Mouse (Mus musculus): ENCODE measurements around the gene Ak2.

Gene Ak2

DNA sequence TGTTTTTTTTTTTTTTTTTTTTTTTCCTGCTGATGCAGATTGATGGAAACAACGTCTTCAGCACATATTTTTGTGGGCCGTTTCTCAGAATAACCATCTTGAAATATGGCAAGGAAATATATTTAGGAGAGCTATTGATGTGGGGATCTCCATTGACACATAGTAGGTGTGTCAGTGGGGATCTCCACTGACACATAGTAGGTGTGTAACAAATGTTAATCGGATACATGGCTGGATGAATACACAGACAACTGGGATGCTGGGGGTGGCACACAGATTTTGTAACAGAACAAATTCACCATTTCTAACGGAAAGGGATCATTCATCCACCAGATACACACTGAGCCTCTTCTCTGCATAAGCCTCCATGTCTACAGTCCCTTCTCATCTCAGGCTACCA is 58.6 kb downstream of the Ak2 start:
- DNase-seq = no peak

- no peak for DNase-seq
These were observed 59.2 kb downstream of the Ak2 start for GRCm38 (mm10) chr4:129050901-129051417.

- no peak for DNase-seq
These were observed 59.9 kb downstream of the Ak2 start for GRCm38 (mm10) chr4:129051461-129052183.

GRCm38 (mm10) chr4:129054757-129055156 is 63.0 kb downstream of the Ak2 start:
- peak; percentile 31 for DNase-seq

DNA sequence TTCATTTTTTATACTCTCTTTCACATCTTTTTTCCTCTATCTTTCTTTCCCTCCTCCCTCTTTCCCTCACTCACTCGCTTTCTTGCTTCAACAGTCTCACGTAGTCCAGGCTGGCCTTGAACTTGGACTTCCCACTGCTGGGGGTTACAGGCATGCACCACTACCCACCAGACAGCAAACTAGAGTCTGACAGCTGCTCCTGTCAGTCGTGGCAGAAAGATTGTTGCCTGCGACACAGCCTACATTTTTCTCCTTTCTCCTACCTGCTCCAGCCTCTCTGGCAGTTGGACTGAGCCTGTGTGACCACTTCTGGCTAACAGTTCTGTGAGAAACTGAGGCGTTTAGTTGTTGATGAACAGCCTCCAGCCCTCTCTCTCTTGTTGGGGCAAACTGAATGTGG is 63.8 kb downstream of the Ak2 start:
- DNase-seq = no peak

- DNase-seq = peak; percentile 98
These were observed 65.9 kb downstream of the Ak2 start for GRCm38 (mm10) chr4:129057533-129058206.

DNA sequence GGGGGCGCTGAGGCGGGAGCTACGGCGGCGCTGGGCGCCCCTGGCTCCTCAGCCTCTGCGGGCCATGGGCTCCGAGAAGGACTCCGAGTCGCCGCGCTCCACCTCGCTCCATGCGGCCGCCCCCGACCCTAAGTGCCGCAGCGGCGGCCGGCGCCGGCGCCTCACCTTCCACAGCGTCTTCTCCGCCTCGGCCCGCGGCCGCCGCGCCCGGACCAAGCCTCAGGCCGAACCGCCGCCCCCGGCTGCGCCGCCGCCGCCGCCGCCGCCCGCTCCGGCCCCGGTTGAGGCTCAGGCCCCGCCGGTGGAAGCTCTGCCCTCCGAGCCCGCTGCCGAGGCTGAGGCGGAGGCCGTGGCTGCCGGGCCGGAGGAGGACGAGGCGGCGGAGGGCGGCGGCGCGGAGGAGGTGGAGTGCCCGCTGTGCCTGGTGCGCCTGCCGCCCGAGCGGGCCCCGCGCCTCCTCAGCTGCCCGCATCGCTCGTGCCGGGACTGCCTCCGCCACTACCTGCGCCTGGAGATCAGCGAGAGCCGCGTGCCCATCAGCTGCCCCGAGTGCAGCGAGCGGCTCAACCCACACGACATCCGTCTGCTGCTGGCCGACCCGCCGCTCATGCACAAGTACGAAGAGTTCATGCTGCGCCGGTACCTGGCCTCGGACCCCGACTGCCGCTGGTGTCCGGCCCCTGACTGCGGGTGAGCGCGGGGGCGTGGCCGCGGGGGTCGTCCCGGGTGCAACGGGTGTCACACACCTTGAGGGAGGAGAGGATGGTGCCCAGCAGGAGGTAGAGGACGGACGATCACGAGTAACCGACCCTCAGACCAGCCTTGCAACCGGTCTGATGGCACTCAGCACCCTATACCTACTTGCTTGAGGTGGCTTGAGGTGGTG is 66.7 kb downstream of the Ak2 start, which contains the start of gene Rnf19b:
Rnf19b (plus strand) TSS at position 65 of the 886 bp plus-strand sequence.
- peak; percentile 56 for DNase-seq

DNA sequence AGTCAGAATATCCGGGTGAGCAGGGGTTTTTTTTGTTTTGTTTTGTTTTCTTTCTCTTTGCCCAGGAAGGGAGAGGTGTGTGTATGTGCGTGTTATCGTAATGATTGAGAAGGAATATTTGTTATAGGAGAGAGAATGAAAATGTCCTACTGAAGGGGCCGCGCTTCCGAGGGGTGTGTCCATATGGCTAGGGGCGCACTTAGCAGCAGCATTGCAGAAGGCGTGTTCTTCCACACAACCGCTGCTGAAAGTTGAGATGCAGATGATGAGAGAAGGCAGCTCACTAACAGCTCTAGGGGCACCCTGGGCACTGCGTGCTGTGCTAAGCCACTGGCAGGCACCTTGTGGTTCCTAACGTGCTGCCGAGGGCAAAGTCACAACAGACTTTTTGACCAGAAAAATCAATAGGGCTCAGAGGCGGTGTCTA is 67.4 kb downstream of the Ak2 start:
- peak; percentile 34 for DNase-seq

- no peak for DNase-seq
These were observed 68.2 kb downstream of the Ak2 start for GRCm38 (mm10) chr4:129059922-129060321.

Data from kidney, postnatal 14 days (tissue).